Mouse (Mus musculus) layer of hippocampus, postnatal 14 days (tissue): Measurements from ENCODE around the gene Rab11fip4. TPM values are rescaled to one million over a fixed set of nuclear protein-coding genes. Genes with fewer than 3 reads are reported as not detected.

ENCODE experiments used
- DNase-seq, 2 experiments: peaks; one replicate each; pipeline ENCODE4 v3.0.0; 2021 to 2022; ENCODE audit warnings: low spot score in 2 of 2, mixed read lengths in 1 of 2
- total RNA-seq, 2 experiments: library from RNA; stranded (reverse); gene quantifications; 2 replicates each; pipeline ENCODE4 v1.2.3; 2021

Rab11fip4 gene
- total RNA-seq, 2 experiments from 2014 or later, result 159 to 161 TPM

DNA sequence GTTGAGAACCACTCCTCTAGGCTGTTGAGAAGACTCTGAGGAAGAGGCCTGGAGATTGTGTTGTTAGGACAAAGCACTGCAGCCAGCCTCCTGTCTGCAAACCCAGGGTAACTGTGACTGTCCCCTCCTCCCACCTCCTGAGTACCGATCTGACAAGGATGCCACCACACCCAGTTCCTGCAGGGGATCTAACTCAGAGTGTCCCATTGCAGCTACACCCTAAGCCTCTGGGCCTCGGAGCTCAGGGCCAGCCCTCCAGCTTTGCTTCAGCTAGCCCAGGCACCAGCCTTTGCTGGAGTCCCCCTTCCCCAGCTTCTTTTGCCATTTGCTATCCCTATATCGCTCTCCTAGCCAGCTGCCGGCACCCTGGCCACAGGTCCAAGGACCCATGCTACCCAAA, 22.7 kb downstream of the Rab11fip4 start:
- DNase-seq, result no peak

DNA sequence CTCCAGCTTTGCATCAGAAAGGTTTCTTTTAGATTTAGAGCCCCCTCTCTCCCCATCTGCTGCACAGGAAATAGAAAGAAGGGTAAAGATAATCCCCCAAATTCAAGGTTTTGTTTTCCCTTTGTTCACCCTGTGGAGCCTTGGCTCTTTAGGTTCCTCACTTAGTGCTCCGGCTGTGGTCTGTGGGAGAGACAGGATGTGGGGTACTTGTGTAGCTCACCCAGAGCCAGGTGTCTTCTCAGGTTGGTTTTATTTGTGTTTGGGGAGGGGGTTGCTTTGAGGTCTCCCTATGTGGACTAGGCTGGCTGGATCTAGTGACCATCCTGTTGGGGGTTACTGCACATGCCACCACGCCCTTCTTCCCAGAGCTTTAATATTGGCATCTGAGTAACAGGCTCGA, 23.9 kb downstream of the Rab11fip4 start:
- no peak for DNase-seq

- no peak for DNase-seq
Observed at GRCm38 (mm10) chr11:79615871-79616270, 24.9 kb downstream of the Rab11fip4 start.

DNA sequence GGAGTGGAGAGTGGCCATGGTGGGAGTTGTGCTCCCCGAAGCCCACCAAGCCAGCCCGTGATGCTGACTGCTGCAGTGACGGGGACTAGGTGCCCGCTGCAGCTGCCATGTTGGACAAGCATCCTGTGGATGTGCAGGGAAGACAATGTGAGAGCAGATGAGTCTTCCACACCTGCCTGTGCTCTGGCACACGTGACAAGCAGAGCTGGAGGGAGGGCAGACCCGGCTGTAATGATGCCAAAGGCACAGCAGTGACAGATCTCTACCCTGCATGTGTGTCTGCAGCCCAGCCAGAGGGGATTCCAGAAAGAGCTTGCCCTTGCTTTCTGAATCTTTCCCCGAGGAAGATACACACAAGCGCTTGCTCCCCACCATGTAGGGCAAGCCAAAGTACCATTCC, 27.0 kb downstream of the Rab11fip4 start:
- no peak for DNase-seq

DNA sequence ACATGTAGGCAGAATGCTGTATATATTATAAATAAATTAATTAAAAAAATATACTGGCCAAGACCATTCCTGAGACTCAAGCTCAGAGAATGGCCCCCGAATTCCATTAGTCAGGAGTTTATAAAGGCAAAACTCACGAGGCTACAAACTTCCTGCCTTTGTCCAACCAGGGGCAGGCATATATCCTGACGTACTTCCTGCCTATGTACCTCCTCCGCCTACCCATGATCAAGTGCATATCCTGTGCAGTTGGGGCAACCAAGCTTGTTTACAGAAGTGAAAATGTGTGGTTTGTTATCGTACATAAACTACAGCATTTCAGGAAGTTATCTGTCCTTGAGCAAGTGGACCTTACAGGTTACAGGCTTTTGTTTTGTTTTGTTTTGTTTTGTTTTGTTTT, 32.0 kb downstream of the Rab11fip4 start:
- DNase-seq, result no peak

DNA sequence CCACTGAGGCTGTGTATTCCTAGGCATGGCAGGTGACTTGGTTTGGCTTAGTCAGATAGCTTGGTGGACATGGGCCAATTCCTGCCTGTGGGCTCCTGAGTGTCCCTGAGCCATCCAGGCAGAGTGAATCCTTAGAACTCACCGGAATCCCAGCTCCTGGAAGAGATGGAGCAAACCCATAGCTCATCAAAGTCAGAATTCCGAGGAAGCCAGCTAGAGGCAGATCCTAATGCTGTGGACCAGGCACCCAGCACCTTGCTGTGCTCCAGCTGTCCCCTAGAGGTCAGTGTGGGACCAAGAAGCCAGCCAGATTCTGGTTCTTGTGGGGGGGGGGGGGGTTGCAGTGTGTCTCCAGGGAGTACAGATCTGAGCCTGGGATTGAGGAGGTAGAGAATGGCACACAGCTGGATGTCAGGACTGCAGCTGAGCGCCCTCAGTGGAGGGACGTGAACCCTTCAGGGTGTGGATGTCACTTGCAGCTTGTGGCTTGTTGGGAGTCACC, 33.8 kb downstream of the Rab11fip4 start:
- DNase-seq, result peak; percentile 66 to 69

DNA sequence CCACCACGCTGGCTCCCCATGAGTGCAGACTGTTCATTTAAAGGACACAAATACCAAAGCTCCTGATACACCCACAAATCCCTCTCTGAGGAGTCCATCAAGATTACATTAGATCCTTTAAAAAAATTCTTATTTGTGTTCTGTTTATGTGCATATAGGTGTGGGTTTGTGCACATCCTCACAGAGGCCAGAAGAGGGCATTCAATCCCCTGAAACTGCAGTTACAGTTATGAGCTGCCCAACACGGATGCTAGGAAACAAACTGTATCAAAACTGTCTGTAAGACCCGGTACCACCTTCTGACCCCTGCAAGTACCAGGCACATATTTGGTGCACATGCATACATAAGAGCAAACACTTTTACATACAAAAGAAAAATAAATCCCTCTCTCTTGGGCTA, 37.7 kb downstream of the Rab11fip4 start:
- DNase-seq, result no peak

DNA sequence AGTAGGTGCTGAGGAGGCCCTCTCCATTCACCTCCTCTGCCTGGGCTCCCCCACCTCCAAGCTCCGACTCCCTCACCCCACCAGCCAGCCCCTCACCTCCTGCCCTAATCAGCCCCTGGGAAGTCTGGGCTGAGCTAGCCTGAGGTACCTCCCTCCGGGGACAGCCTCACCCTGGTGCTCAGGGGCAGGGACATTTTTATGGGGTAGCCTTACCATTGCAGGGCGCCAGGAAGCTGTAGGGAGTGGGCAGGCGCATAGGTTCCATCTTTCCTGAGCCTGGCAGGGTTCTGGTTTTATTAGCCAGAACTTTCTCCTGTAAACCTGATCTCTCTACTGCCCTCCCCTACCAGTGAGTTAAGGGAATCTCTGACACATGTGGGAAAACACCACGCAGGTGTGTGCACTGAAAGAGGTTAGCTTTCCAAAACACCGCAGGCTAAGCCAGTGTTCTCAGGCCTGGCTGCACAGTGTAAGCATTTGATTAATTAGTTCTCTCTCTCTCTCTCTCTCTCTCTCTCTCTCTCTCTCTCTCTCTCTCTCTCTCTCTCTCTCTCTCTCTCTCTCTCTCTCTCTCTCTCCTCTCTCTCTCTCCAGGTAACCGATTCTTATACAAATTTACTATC, 38.9 kb downstream of the Rab11fip4 start:
- no peak for DNase-seq

DNA sequence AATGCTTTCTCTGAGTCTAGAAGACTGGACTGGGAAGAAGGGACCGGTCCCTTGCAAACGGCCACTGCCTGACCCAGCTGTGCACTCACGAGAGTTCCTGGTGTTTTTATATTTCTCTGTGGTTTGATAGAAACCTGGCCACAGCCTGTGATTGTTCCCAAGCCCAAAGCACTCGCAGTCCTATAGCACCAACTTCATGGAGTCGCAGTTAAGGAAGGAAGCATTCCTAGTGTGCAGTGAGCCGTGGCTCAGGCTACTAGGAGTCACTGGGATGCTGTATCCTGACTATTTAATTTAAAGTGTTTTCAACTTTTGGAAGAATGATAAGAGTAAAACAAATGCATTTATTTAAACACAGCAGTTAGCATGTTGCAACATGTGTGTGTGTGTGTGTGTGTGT, 39.5 kb downstream of the Rab11fip4 start:
- DNase-seq, result no peak

- DNase-seq, result no peak
Observed at GRCm38 (mm10) chr11:79633366-79633765, 42.4 kb downstream of the Rab11fip4 start.

DNA sequence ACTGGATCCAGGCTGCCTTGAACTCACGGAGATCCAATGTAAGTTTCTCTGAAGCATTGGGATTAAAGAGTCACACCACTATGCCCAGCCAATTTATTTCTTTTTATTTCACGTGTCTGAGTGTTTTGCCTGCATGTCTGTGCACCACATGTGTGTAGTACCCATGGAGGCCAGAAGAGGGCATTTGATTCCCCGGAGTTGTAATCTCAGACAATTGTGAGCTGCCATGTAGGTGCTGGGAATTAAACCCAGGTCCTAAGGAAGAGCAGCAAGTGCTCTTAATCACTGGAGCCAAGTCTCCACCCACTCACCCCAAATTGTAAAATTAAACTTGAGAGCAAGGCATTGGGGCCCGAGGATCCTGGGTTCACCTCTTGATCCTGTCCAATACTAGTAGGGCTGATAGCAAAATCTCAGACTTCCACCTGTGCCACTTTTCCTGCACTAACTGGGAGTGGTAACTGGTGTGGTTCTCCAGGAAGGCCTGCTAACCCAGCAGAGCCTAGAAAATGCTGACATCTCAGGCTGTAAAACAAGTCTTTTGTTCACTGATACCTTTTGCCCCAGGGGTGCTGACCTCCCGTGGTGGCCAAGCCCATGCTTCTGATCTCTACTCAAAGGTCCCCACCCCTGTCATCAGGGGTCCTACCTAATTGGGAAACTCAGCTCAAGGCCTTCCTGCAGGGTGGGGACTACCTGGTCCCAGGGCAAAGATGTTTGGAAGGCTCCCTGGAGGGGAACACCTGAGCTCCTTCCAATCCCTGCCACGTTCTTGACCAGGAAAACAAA, 44.8 kb downstream of the Rab11fip4 start:
- no peak for DNase-seq

DNA sequence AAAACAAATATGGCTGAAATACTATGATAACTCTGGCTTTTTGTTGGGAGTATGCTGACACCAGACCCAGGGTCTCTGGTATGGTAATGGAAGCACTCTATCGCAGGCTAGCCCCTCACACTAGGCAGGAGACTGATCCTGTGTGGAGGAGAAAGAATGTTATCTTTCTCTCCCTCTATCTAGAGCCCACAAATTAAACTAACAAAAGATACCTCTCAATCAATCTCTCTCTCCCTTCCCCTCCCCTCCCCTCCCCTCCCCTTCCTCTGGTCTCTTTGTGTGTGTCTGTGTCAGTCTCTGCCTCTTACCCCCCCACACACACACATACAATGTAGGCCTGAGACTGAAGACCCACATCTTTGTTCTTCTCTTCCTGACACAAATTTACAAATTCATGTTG, 45.5 kb downstream of the Rab11fip4 start:
- DNase-seq, result no peak

DNA sequence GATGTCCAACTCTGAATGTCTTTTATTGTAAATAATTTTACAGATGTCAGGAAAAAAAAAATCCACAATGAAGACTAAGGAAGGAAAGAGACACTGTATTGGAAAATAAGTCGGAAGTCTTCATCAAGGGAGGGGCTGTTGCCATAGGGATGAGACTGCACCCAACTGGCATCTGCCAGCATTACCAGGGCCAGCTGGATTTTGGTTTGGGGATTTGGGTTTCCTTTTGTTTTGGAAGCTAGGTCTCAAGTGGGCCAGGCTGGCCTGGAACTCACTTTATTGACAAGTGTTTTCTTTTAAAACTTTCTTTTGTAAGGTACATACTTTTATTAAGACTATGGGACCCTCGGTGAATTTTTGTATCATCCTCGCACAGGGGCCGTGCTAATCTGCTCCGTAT, 47.7 kb downstream of the Rab11fip4 start:
- peak in 1 of 2 experiments; percentile 46 for DNase-seq

GRCm38 (mm10) chr11:79640940-79641733, 50.1 kb downstream of the Rab11fip4 start:
- no peak for DNase-seq

DNA sequence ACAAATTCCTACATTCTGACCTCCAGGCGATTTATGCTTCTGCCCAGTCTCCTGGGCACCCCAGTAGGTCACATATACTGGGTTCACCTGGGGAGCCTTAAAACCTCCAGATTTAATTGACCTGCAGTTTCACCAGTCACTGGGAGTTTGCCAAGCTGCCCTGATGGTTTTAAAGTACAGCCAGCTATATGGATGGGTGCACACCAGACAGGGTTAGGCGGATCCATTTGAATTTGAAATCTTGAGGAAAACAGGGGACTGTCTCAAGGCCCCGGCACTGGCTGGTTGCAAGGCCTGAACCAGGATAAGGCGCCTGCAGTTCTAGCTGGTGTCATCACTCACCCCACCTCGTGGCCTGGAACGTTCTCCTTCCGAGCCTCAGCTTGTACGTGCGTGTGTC, 52.7 kb downstream of the Rab11fip4 start:
- no peak for DNase-seq

- peak in 1 of 2 experiments; percentile 46 for DNase-seq
Observed at GRCm38 (mm10) chr11:79644717-79645191, 53.7 kb downstream of the Rab11fip4 start.

DNA sequence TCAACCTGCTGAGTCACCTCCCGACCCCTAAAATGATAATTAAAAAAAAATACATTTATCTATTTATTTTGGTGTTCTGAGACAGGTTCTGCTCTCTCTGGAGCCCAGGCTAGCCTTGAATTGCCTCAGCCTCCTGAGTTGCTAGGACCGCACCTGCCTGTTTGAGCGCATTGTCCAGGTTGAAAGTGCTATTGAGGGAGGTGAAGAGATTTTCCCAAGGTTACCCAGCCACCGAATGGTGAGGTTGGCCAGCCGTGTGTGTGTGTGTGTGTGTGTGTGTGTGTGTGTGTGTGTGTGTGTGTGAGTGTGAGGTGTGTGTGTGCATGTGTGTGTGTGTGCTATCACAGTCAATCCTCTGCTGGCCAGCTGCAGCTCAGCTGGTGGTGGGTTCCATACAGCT, 55.0 kb downstream of the Rab11fip4 start:
- DNase-seq, result no peak

DNA sequence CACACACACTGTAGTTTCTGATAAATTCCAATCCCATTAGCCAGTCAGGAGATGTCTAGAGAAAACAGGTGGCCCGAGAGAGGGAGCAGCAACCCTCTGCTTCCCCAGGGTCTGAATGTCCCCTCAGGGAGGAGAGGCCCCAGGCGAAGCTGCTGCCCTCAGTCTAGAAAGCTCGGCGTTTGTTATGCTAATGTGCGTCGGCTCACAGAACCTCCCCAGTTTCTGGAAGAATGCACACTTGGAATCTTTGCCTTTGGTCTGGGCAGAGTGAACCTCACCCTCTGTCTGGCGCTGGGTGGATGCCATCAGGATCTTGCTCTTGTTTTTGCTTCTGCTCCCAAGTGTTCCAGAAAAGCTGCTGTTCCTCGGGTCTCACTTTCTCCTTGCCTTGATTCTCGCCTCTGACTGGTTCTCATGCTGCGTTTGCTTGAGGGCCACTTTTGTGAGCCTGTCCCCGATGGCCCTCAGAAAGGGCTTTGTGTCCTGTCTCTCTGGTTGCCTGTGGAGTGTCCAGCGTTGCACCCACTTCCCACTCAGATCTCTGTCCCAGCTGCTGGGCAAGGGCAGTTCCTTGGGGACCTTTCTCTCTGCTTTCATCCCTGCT, 55.6 kb downstream of the Rab11fip4 start:
- DNase-seq, result no peak

DNA sequence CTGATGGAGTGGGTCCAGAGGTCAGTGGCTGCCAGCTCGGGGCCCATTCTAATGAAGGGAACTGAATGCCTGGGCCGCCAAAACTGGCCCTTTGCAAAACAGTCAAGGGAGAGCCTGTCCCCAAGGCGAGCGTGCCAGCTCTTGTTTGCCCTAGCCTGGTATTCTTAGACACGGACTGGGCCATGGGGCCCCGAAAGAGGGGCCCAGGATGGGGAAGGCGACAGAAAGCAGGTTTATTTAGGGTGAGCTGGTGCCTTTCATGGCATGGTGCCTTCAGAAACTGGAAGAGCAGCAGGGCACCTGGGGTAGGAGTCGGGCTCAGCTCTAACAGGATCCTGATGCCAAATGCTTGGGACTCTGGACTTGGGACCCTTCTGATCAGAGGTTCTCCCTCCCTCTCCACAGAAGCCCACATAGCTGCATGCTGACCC, 56.1 kb downstream of the Rab11fip4 start:
- peak; percentile 71 to 89 for DNase-seq

GRCm38 (mm10) chr11:79650359-79650835, 59.4 kb downstream of the Rab11fip4 start:
- DNase-seq, result peak in 1 of 2 experiments; percentile 71

DNA sequence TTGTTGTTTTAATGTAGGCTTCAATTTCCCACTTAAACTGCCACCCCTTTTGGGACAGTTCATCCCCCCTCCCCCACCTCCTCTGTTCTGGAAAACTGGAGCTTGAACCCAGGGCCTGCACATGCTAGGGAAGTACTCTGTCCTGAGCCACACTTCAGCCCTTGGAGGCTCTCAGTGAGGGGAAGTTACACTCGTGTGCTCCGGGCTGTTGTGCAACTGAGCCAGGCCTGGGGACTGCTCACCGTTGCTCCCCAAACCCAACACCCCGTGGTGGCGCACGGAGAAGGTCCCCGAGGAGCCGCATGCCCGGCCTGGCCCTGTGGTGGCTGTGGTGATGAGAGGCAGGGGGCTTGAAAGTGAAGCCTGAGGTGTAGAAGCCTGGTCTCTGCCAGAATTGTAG, 61.2 kb downstream of the Rab11fip4 start:
- DNase-seq, result no peak
